Mouse (Mus musculus) heart, embryonic 11.5 days (tissue): ENCODE data around the gene Ccr4. TPM values are rescaled to one million over a fixed set of nuclear protein-coding genes. Genes with fewer than 3 reads are reported as not detected.
A peak's percentile ranks its signal among the peaks of the same experiment; 100 is the strongest.

Experiments
- ATAC-seq: fragments of 200-750 bp; cut with Nextera tagmentation; replicated peaks from 2 replicates; pipeline ENCODE4 v1.8.0; 2017; ENCODE audit warnings: moderate library complexity; ENCODE audit not compliant: insufficient number of reproducible peaks, low FRiP score, low TSS enrichment
- H3K27ac ChIP-seq: fragments of 300-500 bp; sonication (generic); 2 replicates; pipeline ENCODE4 v1.5.1; 2014; ENCODE audit warnings: mild to moderate bottlenecking, low read depth, low read length
- H3K27me3 ChIP-seq: fragments of 300-500 bp; sonication (generic); 2 replicates; pipeline ENCODE4 v1.6.1; 2014; ENCODE audit warnings: mild to moderate bottlenecking, low read length, mixed read lengths; ENCODE audit not compliant: control insufficient read depth, insufficient read depth
- H3K36me3 ChIP-seq: fragments of 300-500 bp; sonication (generic); 2 replicates; pipeline ENCODE4 v1.6.1; 2014; ENCODE audit warnings: mild to moderate bottlenecking, low read length, moderate library complexity, mixed read lengths; ENCODE audit not compliant: control insufficient read depth, insufficient read depth
- H3K4me1 ChIP-seq: fragments of 300-500 bp; sonication (generic); 2 replicates; pipeline ENCODE4 v1.6.1; 2014; ENCODE audit warnings: low read length; ENCODE audit not compliant: control insufficient read depth, insufficient read depth
- H3K4me2 ChIP-seq: fragments of 300-500 bp; sonication (generic); 2 replicates; pipeline ENCODE4 v1.6.1; 2014; ENCODE audit warnings: mild to moderate bottlenecking, moderate library complexity
- H3K4me3 ChIP-seq: fragments of 300-500 bp; sonication (generic); 2 replicates; pipeline ENCODE4 v1.5.1; 2014; ENCODE audit warnings: low read depth, low read length
- H3K9ac ChIP-seq: fragments of 300-500 bp; sonication (generic); 2 replicates; pipeline ENCODE4 v1.6.1; 2014; ENCODE audit warnings: mild to moderate bottlenecking, low read depth, low read length, moderate library complexity
- H3K9me3 ChIP-seq: fragments of 300-500 bp; sonication (generic); replicated peaks from 2 replicates; pipeline ENCODE4 v1.6.1; 2016; ENCODE audit warnings: low read length; ENCODE audit not compliant: control insufficient read depth
- WGBS: fragments of 180-500 bp; shearing (Covaris S2); extraction: QIAGEN DNeasy Blood & Tissue Kit; methylation state at CpG from one replicate; pipeline ENCODE4 v1.1.7; 2014; ENCODE audit not compliant: insufficient replicate concordance; 5-methylcytosine and 5-hydroxymethylcytosine counted together
- polyA plus RNA-seq: library from polyadenylated mRNA; unstranded; fragments of >200 nt; fragmentation: Nextera tagmentation; extraction: Ambion mirVana; gene quantifications from 2 replicates; pipeline ENCODE4 v1.2.1, GENCODE M21; 2014

Ccr4 gene
- not detected in 2 replicates for polyA plus RNA-seq

- Histone ChIP-seq H3K4me1 (peaks cover 7% of the 10 kb centered on the region), H3K4me2 (no peak within 1 kb of the TSS), H3K27ac (no peak within 1 kb of the TSS), H3K27me3 (no peaks in the 10 kb centered on the region), H3K4me3 (no peak within 1 kb of the TSS), H3K9ac (no peak within 1 kb of the TSS), H3K9me3 (no peaks in the 10 kb centered on the region), H3K36me3 (no peaks in the 10 kb centered on the region)
- ATAC-seq: no peak
- WGBS: 85% methylated on average over 9 of the region's 9 CpGs
Observed at GRCm38 (mm10) chr9:114504816-114505215, at the start of gene Ccr4. TSS of gene Ccr4 (minus strand) at chr9:114504916.

- H3K9ac ChIP-seq: no peak overlapping the region
- no peak overlapping the region for H3K27ac ChIP-seq
- no peak overlapping the region for H3K4me3 ChIP-seq
- H3K27me3 ChIP-seq: no peaks in the 10 kb centered on the region
- H3K9me3 ChIP-seq: no peaks in the 10 kb centered on the region
- ATAC-seq: no peak
- peaks cover 23% of the 10 kb centered on the region for H3K4me1 ChIP-seq
- H3K36me3 ChIP-seq: no peaks in the 10 kb centered on the region
- H3K4me2 ChIP-seq: no peak overlapping the region
Observed at GRCm38 (mm10) chr9:114553828-114554227, 49.1 kb upstream of the Ccr4 start.

GRCm38 (mm10) chr9:114550033-114550432 lies 45.3 kb upstream of the Ccr4 start:
- H3K4me3 ChIP-seq: no peak overlapping the region
- no peak overlapping the region for H3K27ac ChIP-seq
- H3K27me3 ChIP-seq: no peaks in the 10 kb centered on the region
- no peak for ATAC-seq
- no peaks in the 10 kb centered on the region for H3K36me3 ChIP-seq
- no peak overlapping the region for H3K9ac ChIP-seq
- 20% methylated on average over 6 of the region's 6 CpGs for WGBS
- H3K9me3 ChIP-seq: no peaks in the 10 kb centered on the region
- peaks cover 27% of the 10 kb centered on the region for H3K4me1 ChIP-seq
- no peak overlapping the region for H3K4me2 ChIP-seq

- Histone ChIP-seq H3K27ac (no peak overlapping the region), H3K4me2 (no peak overlapping the region), H3K36me3 (no peaks in the 10 kb centered on the region), H3K9ac (no peak overlapping the region), H3K4me1 (peaks cover 28% of the 10 kb centered on the region), H3K9me3 (no peaks in the 10 kb centered on the region), H3K4me3 (no peak overlapping the region), H3K27me3 (no peaks in the 10 kb centered on the region)
- WGBS: 44% methylated on average over 5 of the region's 5 CpGs
- no peak for ATAC-seq
Observed at GRCm38 (mm10) chr9:114549117-114549516, 44.4 kb upstream of the Ccr4 start.

- WGBS: 44% methylated on average over 4 of the region's 4 CpGs
- Histone ChIP-seq H3K9ac (no peak overlapping the region), H3K9me3 (no peaks in the 10 kb centered on the region), H3K4me1 (peaks cover 30% of the 10 kb centered on the region), H3K27ac (no peak overlapping the region), H3K4me2 (no peak overlapping the region), H3K27me3 (no peaks in the 10 kb centered on the region), H3K36me3 (no peaks in the 10 kb centered on the region), H3K4me3 (no peak overlapping the region)
- ATAC-seq: no peak
Observed at GRCm38 (mm10) chr9:114548496-114548895, 43.8 kb upstream of the Ccr4 start.

GRCm38 (mm10) chr9:114547643-114548077 lies 42.9 kb upstream of the Ccr4 start:
- H3K9me3 ChIP-seq: no peaks in the 10 kb centered on the region
- no peak overlapping the region for H3K27ac ChIP-seq
- ATAC-seq: no peak
- H3K4me1 ChIP-seq: peaks cover 32% of the 10 kb centered on the region
- H3K36me3 ChIP-seq: no peaks in the 10 kb centered on the region
- H3K27me3 ChIP-seq: no peaks in the 10 kb centered on the region
- no peak overlapping the region for H3K4me2 ChIP-seq
- WGBS: 48% methylated on average over 6 of the region's 6 CpGs
- no peak overlapping the region for H3K4me3 ChIP-seq
- no peak overlapping the region for H3K9ac ChIP-seq

GRCm38 (mm10) chr9:114546765-114547164 lies 42.0 kb upstream of the Ccr4 start:
- H3K4me1 ChIP-seq: peaks cover 34% of the 10 kb centered on the region
- H3K27ac ChIP-seq: no peak overlapping the region
- no peak overlapping the region for H3K4me3 ChIP-seq
- H3K27me3 ChIP-seq: no peaks in the 10 kb centered on the region
- 50% methylated on average over 12 of the region's 12 CpGs for WGBS
- no peaks in the 10 kb centered on the region for H3K36me3 ChIP-seq
- no peak overlapping the region for H3K4me2 ChIP-seq
- H3K9me3 ChIP-seq: no peaks in the 10 kb centered on the region
- no peak overlapping the region for H3K9ac ChIP-seq
- no peak for ATAC-seq

GRCm38 (mm10) chr9:114544754-114545393 lies 40.2 kb upstream of the Ccr4 start:
- H3K27ac ChIP-seq: 0 out of 2 replicates have a peak overlapping the region, but pooled peaks have one; percentile 12
- H3K4me3 ChIP-seq: no peak overlapping the region
- peaks cover 45% of the 10 kb centered on the region for H3K4me1 ChIP-seq
- no peak overlapping the region for H3K9ac ChIP-seq
- H3K4me2 ChIP-seq: no peak overlapping the region
- H3K9me3 ChIP-seq: no peaks in the 10 kb centered on the region
- no peaks in the 10 kb centered on the region for H3K27me3 ChIP-seq
- WGBS: 39% methylated on average over 9 of the region's 9 CpGs
- no peak for ATAC-seq
- H3K36me3 ChIP-seq: no peaks in the 10 kb centered on the region
